Mouse (Mus musculus) spleen, adult 12 weeks (tissue): ENCODE measurements around the gene Krt39.

Experiments used
- DNase-seq: peaks from one replicate; pipeline ENCODE4 v3.0.0; 2022; ENCODE audit warnings: low spot score

The Krt39 gene

GRCm38 (mm10) chr11:99521288-99521860 is at the start of gene Krt39:
TSS of gene Krt39 (minus strand) at chr11:99521338.
- DNase-seq, result no peak

- no peak for DNase-seq
These were observed 45.4 kb upstream of the Krt39 start, which contains the start of gene Krtap3-1 for GRCm38 (mm10) chr11:99566530-99566929. TSS of gene Krtap3-1 (minus strand) at chr11:99566630.

- DNase-seq, result no peak
These were observed 41.4 kb upstream of the Krt39 start for GRCm38 (mm10) chr11:99562580-99562979.

GRCm38 (mm10) chr11:99559366-99559765 is 38.2 kb upstream of the Krt39 start, which contains the start of gene Gm11939:
TSS of gene Gm11939 (minus strand) at chr11:99559466.
- no peak for DNase-seq

GRCm38 (mm10) chr11:99557976-99558745 is 37.0 kb upstream of the Krt39 start:
- DNase-seq, result no peak

GRCm38 (mm10) chr11:99556753-99557152 is 35.6 kb upstream of the Krt39 start, which contains the start of gene Krtap3-2:
TSS of gene Krtap3-2 (minus strand) at chr11:99556853.
- DNase-seq, result no peak

- DNase-seq, result no peak
These were observed 35.1 kb upstream of the Krt39 start for GRCm38 (mm10) chr11:99556195-99556594.

- DNase-seq, result no peak
These were observed 29.6 kb upstream of the Krt39 start, which contains the start of gene Krtap3-3 for GRCm38 (mm10) chr11:99550765-99551164. TSS of gene Krtap3-3 (minus strand) at chr11:99550865.

GRCm38 (mm10) chr11:99547892-99548291 is 26.8 kb upstream of the Krt39 start:
- DNase-seq, result no peak

GRCm38 (mm10) chr11:99539721-99540120 is 18.6 kb upstream of the Krt39 start:
- DNase-seq, result no peak

GRCm38 (mm10) chr11:99514098-99514497 is 7.0 kb downstream of the Krt39 start:
- DNase-seq, result no peak

- no peak for DNase-seq
These were observed 20.9 kb downstream of the Krt39 start for GRCm38 (mm10) chr11:99500095-99500805.

- DNase-seq, result no peak
These were observed 24.7 kb downstream of the Krt39 start for GRCm38 (mm10) chr11:99496460-99496859.

GRCm38 (mm10) chr11:99494741-99495140 is 26.4 kb downstream of the Krt39 start:
- DNase-seq, result no peak

GRCm38 (mm10) chr11:99493574-99493850 is 27.6 kb downstream of the Krt39 start:
- no peak for DNase-seq

- DNase-seq, result no peak
These were observed 28.2 kb downstream of the Krt39 start, which contains the start of gene Krt23 for GRCm38 (mm10) chr11:99492733-99493573. TSS of gene Krt23 (minus strand) at chr11:99493137.

- DNase-seq, result no peak
These were observed 30.1 kb downstream of the Krt39 start for GRCm38 (mm10) chr11:99491040-99491439.

GRCm38 (mm10) chr11:99490624-99491023 is 30.5 kb downstream of the Krt39 start:
- no peak for DNase-seq

- DNase-seq, result no peak
These were observed 31.9 kb downstream of the Krt39 start for GRCm38 (mm10) chr11:99489233-99489632.

GRCm38 (mm10) chr11:99474981-99475380 is 46.2 kb downstream of the Krt39 start:
- DNase-seq, result no peak

GRCm38 (mm10) chr11:99473433-99473832 is 47.7 kb downstream of the Krt39 start:
- no peak for DNase-seq

- no peak for DNase-seq
These were observed 48.7 kb downstream of the Krt39 start for GRCm38 (mm10) chr11:99472405-99472804.
